35 mouse cellular contexts compared by ENCODE assay signal in the genomic region with DNA sequence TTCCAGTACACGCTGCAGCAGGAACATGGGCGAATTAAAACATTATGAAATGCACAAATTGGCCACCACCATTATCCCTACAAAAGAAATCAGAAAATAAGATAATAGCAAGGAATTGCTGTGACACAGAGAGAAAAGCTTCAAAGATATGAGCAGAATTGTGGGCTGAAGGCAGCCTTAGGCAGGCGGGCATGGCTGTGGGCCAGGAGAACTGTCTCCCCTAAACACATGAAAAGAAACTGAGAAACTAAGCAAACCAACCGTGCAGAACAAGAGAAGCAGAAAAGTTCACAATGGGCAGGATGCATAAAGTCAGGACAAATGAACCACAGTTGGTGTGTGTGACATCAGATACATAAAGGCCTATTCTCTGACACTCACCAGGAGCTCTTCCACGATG. TPM values are rescaled to one million over a fixed set of nuclear protein-coding genes. Genes with fewer than 3 reads are reported as not detected.
DNase-seq lines count a peak whose midpoint lies in the region; ATAC-seq and TF ChIP-seq lines count a peak whose summit lies in the region.
"Had no signal": no experiment of that assay in that cellular context is flagged by ENCODE, and none has a peak within 500 bp of the region (broad histone marks: within the 10 kb centered on the region; RNA-seq: fewer than 3 reads in every experiment).

No protein-coding gene starts in this region.

- no peaks in the 10 kb centered on the region for H3K36me3 ChIP-seq in embryonic facial prominence, embryonic 14.5 days (ENCODE audit: control insufficient read depth, insufficient read depth, low read length)
- H3K36me3 ChIP-seq in embryonic facial prominence, embryonic 10.5 days (replicated peaks): no peaks in the 10 kb centered on the region
- H3K36me3 ChIP-seq: forebrain, embryonic 15.5 days; G1E; heart, embryonic 13.5 days; hindbrain, embryonic 10.5 days; intestine, embryonic 15.5 days; limb, embryonic 10.5 days; limb, embryonic 15.5 days; liver, embryonic 13.5 days; neural tube, embryonic 12.5 days had no signal

- no peak for ATAC-seq in embryonic facial prominence, embryonic 14.5 days (ENCODE audit: low read depth)
- ATAC-seq in megakaryocyte-erythroid progenitor cell, adult 5-6 weeks (replicated peaks; ENCODE audit: low FRiP score, low TSS enrichment, poor library complexity, severe bottlenecking): no peak
- ATAC-seq: forebrain, embryonic 15.5 days; hindbrain, embryonic 16.5 days; intestine, embryonic 15.5 days; lung, postnatal 0 days; midbrain, embryonic 16.5 days; Patski had no signal

- H3K27me3 ChIP-seq in embryonic facial prominence, embryonic 14.5 days (replicated peaks; ENCODE audit: control insufficient read depth, insufficient read depth, low read length): no peaks in the 10 kb centered on the region
- H3K27me3 ChIP-seq in embryonic facial prominence, embryonic 10.5 days (replicated peaks; ENCODE audit: low read depth, poor library complexity, severe bottlenecking): no peaks in the 10 kb centered on the region
- H3K27me3 ChIP-seq: forebrain, embryonic 15.5 days; heart, embryonic 13.5 days; intestine, embryonic 15.5 days; limb, embryonic 15.5 days; liver, embryonic 13.5 days; megakaryocyte, embryonic 14.5 days had no signal

- H3K9ac ChIP-seq in embryonic facial prominence, embryonic 14.5 days (ENCODE audit: low read depth, low read length): no peak overlapping the region
- H3K9ac ChIP-seq: forebrain, embryonic 15.5 days; heart, embryonic 13.5 days; intestine, embryonic 15.5 days; limb, embryonic 15.5 days; liver, embryonic 13.5 days; neural tube, embryonic 12.5 days had no signal

- WGBS in embryonic facial prominence, embryonic 14.5 days: 56% methylated on average over 5 of the region's 5 CpGs
- 72% methylated on average over 5 of the region's 5 CpGs for WGBS in embryonic facial prominence, embryonic 10.5 days

- H3K9me3 ChIP-seq in embryonic facial prominence, embryonic 14.5 days (ENCODE audit: control insufficient read depth, low read length): no peaks in the 10 kb centered on the region
- H3K9me3 ChIP-seq in embryonic facial prominence, embryonic 10.5 days: no peaks in the 10 kb centered on the region
- H3K9me3 ChIP-seq: forebrain, embryonic 15.5 days; heart, embryonic 13.5 days; hindbrain, embryonic 10.5 days; intestine, embryonic 15.5 days; limb, embryonic 10.5 days; limb, embryonic 15.5 days; liver, embryonic 13.5 days; neural tube, embryonic 12.5 days had no signal

- no peak overlapping the region for H3K4me3 ChIP-seq in embryonic facial prominence, embryonic 14.5 days (ENCODE audit: low read depth, low read length)
- no peak overlapping the region for H3K4me3 ChIP-seq in embryonic facial prominence, embryonic 10.5 days
- no peak overlapping the region for H3K4me3 ChIP-seq in layer of hippocampus, adult 2 months
- H3K4me3 ChIP-seq: forebrain, embryonic 15.5 days; heart, embryonic 13.5 days; hindbrain, embryonic 10.5 days; intestine, embryonic 15.5 days; left cerebral cortex, adult 2 months; limb, embryonic 10.5 days; limb, embryonic 15.5 days; liver, embryonic 13.5 days; megakaryocyte, embryonic 14.5 days; myocyte; neural tube, embryonic 12.5 days had no signal

- peak; percentile 20 for DNase-seq in embryonic facial prominence, embryonic 14.5 days (ENCODE audit: low spot score)
- no peak for DNase-seq in embryonic facial prominence, embryonic 10.5 days (ENCODE audit: low spot score)
- no peak for DNase-seq in layer of hippocampus, adult 2 months (ENCODE audit: low spot score in 2 of 2)
- DNase-seq in layer of hippocampus, postnatal 36 days: no peak
- peak; percentile 8 for DNase-seq in retina, postnatal 1 day
- no peak for DNase-seq in retina, embryonic 14.5 days (ENCODE audit: low spot score)
- DNase-seq: adrenal gland, postnatal 14 days; cerebellum, adult 18-20 months; cerebellum, postnatal 25 days; gastrocnemius, postnatal 10 days; heart, postnatal 10 days; kidney, adult 2 months; kidney, postnatal 36 days; layer of hippocampus, adult 9-11 months; liver, embryonic 13.5 days; lung, adult 18-20 months; lung, postnatal 4 days; thymus, adult 2 months; thymus, postnatal 4 days had no signal

- H3K4me1 ChIP-seq in embryonic facial prominence, embryonic 14.5 days (ENCODE audit: control insufficient read depth, insufficient read depth, low read length): no peaks in the 10 kb centered on the region
- H3K4me1 ChIP-seq in embryonic facial prominence, embryonic 10.5 days: no peaks in the 10 kb centered on the region
- H3K4me1 ChIP-seq: heart, embryonic 13.5 days; intestine, embryonic 15.5 days; limb, embryonic 10.5 days; limb, embryonic 15.5 days; liver, embryonic 13.5 days; megakaryocyte, embryonic 14.5 days had no signal

- no peak for TF ChIP-seq CTCF in layer of hippocampus, adult 2 months (conservative IDR thresholded peaks at IDR 0.05)

- H3K27ac ChIP-seq in embryonic facial prominence, embryonic 14.5 days (replicated peaks; ENCODE audit: low read depth, low read length): no peak overlapping the region
- no peak overlapping the region for H3K27ac ChIP-seq in embryonic facial prominence, embryonic 10.5 days (replicated peaks)
- peak overlapping the region; percentile 64 for H3K27ac ChIP-seq in layer of hippocampus, adult 2 months
- H3K27ac ChIP-seq: forebrain, embryonic 15.5 days; heart, embryonic 13.5 days; hindbrain, embryonic 10.5 days; intestine, embryonic 15.5 days; left cerebral cortex, adult 2 months; limb, embryonic 10.5 days; limb, embryonic 15.5 days; liver, embryonic 13.5 days; neural tube, embryonic 12.5 days had no signal

- H3K4me2 ChIP-seq in embryonic facial prominence, embryonic 14.5 days (ENCODE audit: low read depth, low read length): no peak overlapping the region
- H3K4me2 ChIP-seq: forebrain, embryonic 15.5 days; heart, embryonic 13.5 days; intestine, embryonic 15.5 days; limb, embryonic 15.5 days; liver, embryonic 13.5 days; neural tube, embryonic 12.5 days had no signal

RNA-seq across cellular contexts. Expression of gene Cacna2d3, which starts 51.8 kb away (rescaled TPM):
- polyA plus RNA-seq in embryonic facial prominence, embryonic 14.5 days (2014; fragmentation: Nextera tagmentation; extraction: Ambion mirVana): 16.4 and 19.6 TPM in 2 replicates
- polyA plus RNA-seq in embryonic facial prominence, embryonic 10.5 days (2016; fragmentation: Nextera tagmentation; extraction: Ambion mirVana): 1.8 and 1.9 TPM in 2 replicates
- total RNA-seq in layer of hippocampus, adult 2 months (2021): 100 to 1,000 TPM in 1 of 2 experiments, 10 to 100 TPM in 1; 98.7 to 101 TPM
- 100 to 1,000 TPM; 103 to 108 TPM for total RNA-seq in layer of hippocampus, postnatal 36 days (2021)
- total RNA-seq in megakaryocyte-erythroid progenitor cell, adult 5-6 weeks (2014; fragmentation: Nextera tagmentation): not detected in 2 replicates
- not detected in 2 replicates for total RNA-seq in megakaryocyte-erythroid progenitor cell, adult 5-6 weeks (2017)
- polyA plus RNA-seq: G1E had no signal

Comparison
In these comparisons a context has a peak if more than half of its experiments do, and no peak if none do; other contexts are left out.
1. DNase-seq: peak in embryonic facial prominence, embryonic 14.5 days (single experiment) and retina, postnatal 1 day (single experiment); none in embryonic facial prominence, embryonic 10.5 days (single experiment), layer of hippocampus, adult 2 months (0 of 2), layer of hippocampus, postnatal 36 days (0 of 2) and retina, embryonic 14.5 days (single experiment).
2. RNA of gene Cacna2d3, which starts 51.8 kb away (total RNA-seq): 103 to 108 TPM in layer of hippocampus, postnatal 36 days and 98.7 to 101 TPM in layer of hippocampus, adult 2 months; not detected in megakaryocyte-erythroid progenitor cell, adult 5-6 weeks; every median in the first group is over 10 times any median in the second.